Mouse (Mus musculus): ENCODE data around the gene Txndc11. TPM values are rescaled to one million over a fixed set of nuclear protein-coding genes. Genes with fewer than 3 reads are reported as not detected.

Gene Txndc11
- polyA plus RNA-seq, 1 experiment from 2014 or later = 30.2 TPM

DNA sequence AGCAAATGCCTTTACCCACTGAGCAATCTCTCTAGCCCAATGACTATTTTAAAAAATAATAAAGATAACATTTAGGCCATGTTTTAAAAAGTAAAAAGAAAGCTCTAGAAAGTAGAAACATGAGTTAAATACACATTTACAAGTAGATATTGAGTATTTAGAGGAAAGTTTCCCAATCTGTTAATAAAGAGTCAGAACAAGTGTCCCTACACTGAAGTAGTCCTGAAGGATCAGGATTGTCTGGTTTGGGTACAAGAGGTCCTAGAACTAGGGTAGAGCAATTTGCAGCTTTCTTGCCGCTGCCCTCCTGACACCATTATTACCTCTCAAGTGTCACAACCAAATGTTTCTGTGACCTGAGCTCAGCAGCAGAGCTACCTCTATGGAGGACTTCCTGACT, 10.3 kb downstream of the Txndc11 start:
- no peak overlapping the region for H3K4me3 ChIP-seq (ENCODE audit: low read depth, low read length)
- 83% methylated on average over 1 of the region's 1 CpGs for WGBS
- H3K9me3 ChIP-seq (replicated peaks; ENCODE audit: control insufficient read depth, low read length, poor library complexity, severe bottlenecking) = no peaks in the 10 kb centered on the region
- no peak for ATAC-seq
- peaks cover 11% of the 10 kb centered on the region; the same call in 1 of the 2 replicates for H3K36me3 ChIP-seq (ENCODE audit: control insufficient read depth, insufficient read depth, low read length)
- no peak overlapping the region for H3K4me2 ChIP-seq (ENCODE audit: low read length)
- no peaks in the 10 kb centered on the region for H3K27me3 ChIP-seq (ENCODE audit: control insufficient read depth, insufficient read depth, low read depth, low read length)
- H3K27ac ChIP-seq (ENCODE audit: low read length) = no peak overlapping the region
- H3K9ac ChIP-seq (ENCODE audit: low read depth, low read length) = no peak overlapping the region
- H3K4me1 ChIP-seq (ENCODE audit: control insufficient read depth, insufficient read depth, low read length) = no peaks in the 10 kb centered on the region

DNA sequence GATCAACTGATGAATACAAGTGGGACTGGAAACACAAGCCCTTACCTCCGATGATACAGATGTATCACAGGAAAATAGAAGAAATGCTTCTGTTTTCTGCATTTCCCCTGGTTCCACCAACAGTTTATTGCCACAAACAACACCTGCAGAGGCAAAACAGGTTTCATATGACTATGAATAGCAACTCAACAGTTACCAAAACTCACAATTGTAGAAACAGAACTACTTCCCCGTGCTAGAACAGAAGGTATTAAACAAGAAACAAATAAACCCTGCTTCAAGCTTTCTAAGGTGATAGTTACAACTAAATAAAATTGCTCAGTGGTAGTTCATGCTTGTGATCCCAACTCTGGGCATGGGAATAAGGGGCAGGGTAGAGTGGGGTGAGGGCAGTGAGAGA, 11.8 kb downstream of the Txndc11 start:
- 91% methylated on average over 2 of the region's 2 CpGs for WGBS
- Histone ChIP-seq H3K9ac (ENCODE audit: low read depth, low read length) (no peak overlapping the region), H3K27me3 (ENCODE audit: control insufficient read depth, insufficient read depth, low read depth, low read length) (no peaks in the 10 kb centered on the region), H3K9me3 (replicated peaks; ENCODE audit: control insufficient read depth, low read length, poor library complexity, severe bottlenecking) (no peaks in the 10 kb centered on the region), H3K36me3 (ENCODE audit: control insufficient read depth, insufficient read depth, low read length) (peaks cover 11% of the 10 kb centered on the region; the same call in 1 of the 2 replicates), H3K4me2 (ENCODE audit: low read length) (no peak overlapping the region), H3K27ac (ENCODE audit: low read length) (no peak overlapping the region), H3K4me1 (ENCODE audit: control insufficient read depth, insufficient read depth, low read length) (no peaks in the 10 kb centered on the region), H3K4me3 (ENCODE audit: low read depth, low read length) (no peak overlapping the region)
- no peak for ATAC-seq

DNA sequence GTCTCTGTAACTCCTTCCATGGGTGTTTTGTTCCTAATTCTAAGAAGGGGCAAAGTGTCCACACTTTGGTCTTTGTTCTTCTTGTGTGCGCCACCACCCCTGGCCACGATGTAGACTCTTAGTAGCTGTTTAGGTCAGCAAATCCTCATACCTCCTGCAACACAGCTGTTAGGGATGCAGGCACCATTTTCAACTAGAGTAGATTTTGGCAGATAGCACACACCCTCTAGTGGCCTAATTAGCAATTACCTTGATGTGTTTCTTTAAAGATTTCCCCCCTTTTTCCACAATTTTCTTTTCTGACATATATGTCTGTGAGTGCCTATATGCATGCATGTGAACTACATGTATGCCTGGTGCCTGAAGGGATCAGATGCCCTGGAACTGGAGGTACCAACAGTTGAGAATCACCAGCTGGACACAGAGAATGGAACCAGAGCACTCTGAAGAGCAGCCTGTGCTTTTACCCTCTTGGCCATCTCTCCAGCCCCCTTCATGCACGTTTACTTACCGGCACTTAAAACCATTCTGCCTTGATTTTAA, 25.2 kb downstream of the Txndc11 start:
- no peak for ATAC-seq
- WGBS = 74% methylated on average over 4 of the region's 4 CpGs
- Histone ChIP-seq H3K4me3 (ENCODE audit: low read depth, low read length) (no peak overlapping the region), H3K27ac (ENCODE audit: low read length) (no peak overlapping the region), H3K9me3 (replicated peaks; ENCODE audit: control insufficient read depth, low read length, poor library complexity, severe bottlenecking) (no peaks in the 10 kb centered on the region), H3K27me3 (ENCODE audit: control insufficient read depth, insufficient read depth, low read depth, low read length) (no peaks in the 10 kb centered on the region), H3K9ac (ENCODE audit: low read depth, low read length) (no peak overlapping the region), H3K36me3 (ENCODE audit: control insufficient read depth, insufficient read depth, low read length) (no peaks in the 10 kb centered on the region), H3K4me1 (ENCODE audit: control insufficient read depth, insufficient read depth, low read length) (no peaks in the 10 kb centered on the region), H3K4me2 (ENCODE audit: low read length) (no peak overlapping the region)

DNA sequence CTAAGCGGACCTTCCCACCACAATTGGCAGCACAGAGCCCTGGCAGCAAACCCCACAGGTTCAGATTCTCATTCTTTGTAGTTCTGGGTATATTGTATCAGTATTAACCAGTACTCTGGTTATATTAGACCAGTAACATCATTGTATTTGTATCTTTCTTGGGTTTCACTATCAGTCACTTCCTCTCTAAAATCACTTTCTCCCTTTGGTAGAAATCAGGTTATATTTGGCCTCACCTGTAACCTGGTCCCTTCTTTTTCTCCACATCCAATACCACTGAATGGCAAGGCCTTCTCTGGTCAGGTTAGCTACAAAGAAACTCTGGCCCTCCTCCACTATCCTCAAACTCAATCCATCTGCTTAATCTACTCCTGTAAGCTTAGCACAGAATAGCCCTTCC, 29.5 kb downstream of the Txndc11 start:
- no peak for ATAC-seq
- H3K27ac ChIP-seq (ENCODE audit: low read length) = no peak overlapping the region
- 78% methylated on average over 1 of the region's 1 CpGs for WGBS
- no peaks in the 10 kb centered on the region for H3K27me3 ChIP-seq (ENCODE audit: control insufficient read depth, insufficient read depth, low read depth, low read length)
- no peaks in the 10 kb centered on the region for H3K4me1 ChIP-seq (ENCODE audit: control insufficient read depth, insufficient read depth, low read length)
- H3K9ac ChIP-seq (ENCODE audit: low read depth, low read length) = no peak overlapping the region
- H3K4me2 ChIP-seq (ENCODE audit: low read length) = no peak overlapping the region
- no peaks in the 10 kb centered on the region for H3K9me3 ChIP-seq (replicated peaks; ENCODE audit: control insufficient read depth, low read length, poor library complexity, severe bottlenecking)
- no peak overlapping the region for H3K4me3 ChIP-seq (ENCODE audit: low read depth, low read length)
- no peaks in the 10 kb centered on the region for H3K36me3 ChIP-seq (ENCODE audit: control insufficient read depth, insufficient read depth, low read length)

DNA sequence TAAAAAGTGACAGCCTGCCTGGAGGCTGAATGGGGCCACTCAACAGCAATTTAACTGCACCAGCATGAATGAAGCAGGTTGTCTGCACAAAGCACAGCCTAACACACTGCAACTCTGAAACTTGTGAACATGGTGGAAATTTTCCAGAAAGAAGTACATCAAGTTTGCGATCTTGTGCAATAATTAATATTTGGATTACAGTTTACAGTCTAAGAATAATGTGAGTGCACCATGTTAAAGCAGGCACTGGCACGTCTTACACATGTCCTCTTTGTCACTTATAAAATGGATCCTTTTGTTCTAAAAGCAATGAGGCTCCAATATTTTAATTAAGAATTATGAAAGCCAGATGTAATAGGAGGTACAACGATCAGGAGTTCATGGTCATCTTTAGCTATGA, 37.1 kb downstream of the Txndc11 start:
- no peaks in the 10 kb centered on the region for H3K27me3 ChIP-seq (ENCODE audit: control insufficient read depth, insufficient read depth, low read depth, low read length)
- no peak overlapping the region for H3K4me3 ChIP-seq (ENCODE audit: low read depth, low read length)
- ATAC-seq = no peak
- no peak overlapping the region for H3K27ac ChIP-seq (ENCODE audit: low read length)
- no peaks in the 10 kb centered on the region for H3K36me3 ChIP-seq (ENCODE audit: control insufficient read depth, insufficient read depth, low read length)
- 93% methylated on average over 3 of the region's 3 CpGs for WGBS
- H3K4me2 ChIP-seq (ENCODE audit: low read length) = no peak overlapping the region
- no peak overlapping the region for H3K9ac ChIP-seq (ENCODE audit: low read depth, low read length)
- H3K9me3 ChIP-seq (replicated peaks; ENCODE audit: control insufficient read depth, low read length, poor library complexity, severe bottlenecking) = no peaks in the 10 kb centered on the region
- peaks cover 3% of the 10 kb centered on the region; the same call in 1 of the 2 replicates for H3K4me1 ChIP-seq (ENCODE audit: control insufficient read depth, insufficient read depth, low read length)

DNA sequence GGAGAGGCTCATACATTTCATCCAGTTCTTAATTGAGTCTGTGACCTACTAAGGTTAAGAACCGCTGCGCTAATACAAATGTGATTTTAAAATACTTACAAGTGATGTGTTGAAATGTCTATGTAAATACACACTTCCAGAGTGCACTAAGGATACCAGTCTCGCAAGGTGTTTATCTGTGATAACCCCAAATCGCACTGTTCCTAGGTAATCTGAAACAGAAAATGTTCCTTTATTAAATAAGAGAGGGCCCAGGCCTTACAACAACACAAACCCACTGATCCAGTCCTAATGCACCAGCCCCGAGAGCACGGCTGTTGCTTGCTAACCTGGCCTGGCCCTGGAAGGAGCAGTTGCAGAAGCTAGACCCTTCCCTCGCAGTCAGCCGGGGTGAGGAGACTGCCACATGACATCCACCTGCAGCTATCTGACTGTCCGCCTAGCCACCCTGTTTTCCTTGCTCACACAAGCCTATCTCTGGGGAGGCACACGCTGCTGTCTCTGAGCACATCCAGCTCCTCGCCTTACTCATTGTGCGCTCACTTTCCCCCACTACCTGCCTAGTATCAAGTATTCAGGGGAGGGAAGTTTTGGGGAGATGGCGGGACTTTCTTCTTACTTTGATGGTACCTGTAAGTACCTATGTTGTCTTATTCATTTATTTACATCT, 40.6 kb downstream of the Txndc11 start:
- ATAC-seq = no peak
- Histone ChIP-seq H3K27ac (ENCODE audit: low read length) (no peak overlapping the region), H3K4me1 (ENCODE audit: control insufficient read depth, insufficient read depth, low read length) (peaks cover 3% of the 10 kb centered on the region; the same call in 1 of the 2 replicates), H3K4me3 (ENCODE audit: low read depth, low read length) (no peak overlapping the region), H3K27me3 (ENCODE audit: control insufficient read depth, insufficient read depth, low read depth, low read length) (no peaks in the 10 kb centered on the region), H3K36me3 (ENCODE audit: control insufficient read depth, insufficient read depth, low read length) (peaks cover 7% of the 10 kb centered on the region), H3K9ac (ENCODE audit: low read depth, low read length) (no peak overlapping the region), H3K4me2 (ENCODE audit: low read length) (no peak overlapping the region), H3K9me3 (replicated peaks; ENCODE audit: control insufficient read depth, low read length, poor library complexity, severe bottlenecking) (no peaks in the 10 kb centered on the region)
- 92% methylated on average over 13 of the region's 13 CpGs for WGBS

DNA sequence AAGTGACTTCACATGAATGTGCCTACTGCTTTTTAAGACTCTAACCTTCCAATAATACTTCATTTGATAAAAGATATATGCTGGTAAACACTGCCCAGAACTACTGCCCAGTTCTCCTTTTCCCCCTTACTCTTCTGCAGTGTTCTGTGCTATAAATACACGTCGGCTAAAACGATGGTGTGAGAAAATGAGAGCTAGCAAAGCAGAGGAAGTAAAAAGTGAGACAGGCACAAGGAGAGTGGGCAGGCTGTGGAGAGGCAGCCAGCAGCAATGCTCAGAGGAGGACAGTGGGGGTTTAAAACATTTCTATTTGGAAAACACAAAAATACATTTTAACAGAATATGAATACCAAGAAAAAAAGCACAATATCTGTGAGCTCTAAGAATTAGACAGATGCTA, 41.9 kb downstream of the Txndc11 start:
- Histone ChIP-seq H3K36me3 (ENCODE audit: control insufficient read depth, insufficient read depth, low read length) (peaks cover 15% of the 10 kb centered on the region), H3K4me1 (ENCODE audit: control insufficient read depth, insufficient read depth, low read length) (peaks cover 3% of the 10 kb centered on the region; the same call in 1 of the 2 replicates), H3K27me3 (ENCODE audit: control insufficient read depth, insufficient read depth, low read depth, low read length) (no peaks in the 10 kb centered on the region), H3K4me3 (ENCODE audit: low read depth, low read length) (no peak overlapping the region), H3K4me2 (ENCODE audit: low read length) (no peak overlapping the region), H3K27ac (ENCODE audit: low read length) (no peak overlapping the region), H3K9me3 (replicated peaks; ENCODE audit: control insufficient read depth, low read length, poor library complexity, severe bottlenecking) (no peaks in the 10 kb centered on the region), H3K9ac (ENCODE audit: low read depth, low read length) (no peak overlapping the region)
- WGBS = 90% methylated on average over 3 of the region's 3 CpGs
- ATAC-seq = no peak

DNA sequence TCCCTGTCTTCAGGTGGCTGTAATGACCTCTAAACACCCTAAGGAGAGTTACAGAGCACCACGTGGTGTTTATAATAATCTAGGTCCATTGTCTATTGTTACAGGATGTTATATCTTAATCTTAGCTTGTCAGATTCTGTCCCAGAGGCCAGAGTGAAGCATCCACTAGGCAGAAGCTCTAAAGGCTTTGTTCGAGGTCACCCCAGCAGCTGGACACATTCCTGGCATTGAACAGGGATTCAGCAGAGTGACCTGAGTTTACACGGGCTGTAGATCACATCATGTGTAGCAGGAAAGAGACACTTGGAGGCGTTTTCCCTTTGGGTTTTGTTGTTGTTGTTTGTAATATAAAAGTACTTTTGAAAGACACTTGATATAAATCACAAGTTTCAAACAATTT, 42.4 kb downstream of the Txndc11 start:
- H3K4me3 ChIP-seq (ENCODE audit: low read depth, low read length) = no peak overlapping the region
- peaks cover 3% of the 10 kb centered on the region; the same call in 1 of the 2 replicates for H3K4me1 ChIP-seq (ENCODE audit: control insufficient read depth, insufficient read depth, low read length)
- WGBS = 73% methylated on average over 4 of the region's 4 CpGs
- no peaks in the 10 kb centered on the region for H3K9me3 ChIP-seq (replicated peaks; ENCODE audit: control insufficient read depth, low read length, poor library complexity, severe bottlenecking)
- no peak for ATAC-seq
- H3K4me2 ChIP-seq (ENCODE audit: low read length) = no peak overlapping the region
- peaks cover 16% of the 10 kb centered on the region for H3K36me3 ChIP-seq (ENCODE audit: control insufficient read depth, insufficient read depth, low read length)
- H3K9ac ChIP-seq (ENCODE audit: low read depth, low read length) = no peak overlapping the region
- no peaks in the 10 kb centered on the region for H3K27me3 ChIP-seq (ENCODE audit: control insufficient read depth, insufficient read depth, low read depth, low read length)
- H3K27ac ChIP-seq (ENCODE audit: low read length) = no peak overlapping the region

DNA sequence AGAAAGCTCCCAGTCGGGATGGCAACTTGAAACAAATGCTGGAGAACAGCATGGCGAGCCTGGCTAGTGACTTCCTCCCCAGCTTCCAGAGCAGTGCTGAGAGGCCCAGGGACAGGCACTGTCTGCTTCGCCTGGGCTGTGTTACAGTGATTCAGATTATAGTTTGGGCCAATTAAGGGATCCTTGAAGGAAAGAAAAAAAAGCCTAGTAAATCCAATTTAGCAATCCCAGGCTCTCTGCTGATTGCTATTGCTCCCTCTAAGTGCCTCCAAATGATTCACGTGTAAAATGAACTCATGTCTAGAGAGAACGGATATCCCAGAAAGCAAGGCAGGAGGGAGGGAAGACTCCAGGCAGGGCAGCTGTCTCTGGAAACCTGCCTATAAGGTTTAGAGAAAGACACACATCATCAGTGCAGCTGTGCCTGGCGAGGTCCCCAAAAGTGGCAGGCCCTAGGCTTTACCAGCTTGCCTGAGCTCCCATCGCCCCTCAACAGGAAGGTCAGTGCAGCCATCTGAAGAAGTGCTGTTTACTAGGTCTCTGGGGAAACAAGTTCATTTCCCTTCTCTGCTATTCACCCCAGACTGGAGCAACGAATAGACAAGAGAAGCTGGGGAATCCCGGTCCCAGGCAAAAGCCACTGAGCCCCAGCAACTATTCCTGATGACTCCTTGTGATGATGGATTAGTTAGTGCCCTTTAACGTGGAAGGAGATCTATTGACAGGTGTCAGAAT, 43.4 kb downstream of the Txndc11 start:
- Histone ChIP-seq H3K27me3 (ENCODE audit: control insufficient read depth, insufficient read depth, low read depth, low read length) (no peaks in the 10 kb centered on the region), H3K4me1 (ENCODE audit: control insufficient read depth, insufficient read depth, low read length) (no peaks in the 10 kb centered on the region), H3K9ac (ENCODE audit: low read depth, low read length) (no peak overlapping the region), H3K27ac (ENCODE audit: low read length) (no peak overlapping the region), H3K9me3 (replicated peaks; ENCODE audit: control insufficient read depth, low read length, poor library complexity, severe bottlenecking) (no peaks in the 10 kb centered on the region), H3K4me3 (ENCODE audit: low read depth, low read length) (no peak overlapping the region), H3K36me3 (ENCODE audit: control insufficient read depth, insufficient read depth, low read length) (peaks cover 16% of the 10 kb centered on the region), H3K4me2 (ENCODE audit: low read length) (no peak overlapping the region)
- WGBS = 81% methylated on average over 10 of the region's 10 CpGs
- no peak for ATAC-seq

All from midbrain, embryonic 16.5 days (tissue).